Mouse (Mus musculus) lung, postnatal 0 days (tissue): ENCODE measurements around the gene Cacna2d1.

Experiments
- CTCF ChIP-seq: IDR thresholded peaks from 2 replicates; pipeline ENCODE4 v1.5.1; 2016; ENCODE audit warnings: antibody characterized with exemption, mild to moderate bottlenecking
- EP300 ChIP-seq: IDR thresholded peaks from 2 replicates; pipeline ENCODE4 v1.6.1; 2016; ENCODE audit warnings: antibody characterized with exemption, mild to moderate bottlenecking, control low read depth

DNA sequence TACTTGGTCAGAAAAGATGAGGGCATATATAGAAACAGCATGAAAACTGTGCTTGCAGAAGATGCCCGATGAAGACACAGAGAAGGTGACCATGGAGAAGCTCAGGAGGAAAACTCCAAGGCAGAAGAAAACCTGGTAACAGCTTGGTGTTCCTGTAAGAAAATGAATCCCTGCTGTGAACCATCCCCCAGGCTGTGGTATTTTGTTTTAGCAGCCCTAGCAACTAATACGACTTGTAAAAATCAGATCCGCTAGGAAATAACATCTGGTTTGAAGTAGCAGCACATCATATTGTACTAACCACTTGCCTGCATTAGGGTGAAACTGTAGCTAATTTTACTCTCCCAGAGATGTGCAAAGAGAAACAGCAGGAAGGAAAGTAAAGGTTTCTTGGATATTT lies 37.8 kb upstream of the Cacna2d1 start:
- TF ChIP-seq CTCF (no peak), EP300 (no peak)
